8 mouse cellular contexts compared by ENCODE assay signal in genomic region chr7:98729661-98730271, GRCm38 (mm10). TPM values are rescaled to one million over a fixed set of nuclear protein-coding genes. Genes with fewer than 3 reads are reported as not detected.
A peak's percentile ranks its signal among the peaks of the same experiment; 100 is the strongest.
DNase-seq lines count a peak whose midpoint lies in the region; ATAC-seq and TF ChIP-seq lines count a peak whose summit lies in the region.

No protein-coding gene starts in this region.

- no peak for DNase-seq in cerebellum, adult 9-11 months
- peak; percentile 25 for DNase-seq in right cerebral cortex, postnatal 14 days
- no peak for DNase-seq in right cerebral cortex, adult 2 months (ENCODE audit: low spot score in 2 of 2)
- DNase-seq in kidney, postnatal 0 days (ENCODE audit: low spot score) = peak; percentile 64
- DNase-seq in adrenal gland, postnatal 4 days (ENCODE audit: low spot score in 2 of 2) = no peak
- DNase-seq in thymus, postnatal 36 days = no peak

- no peaks in the 10 kb centered on the region for H3K9me3 ChIP-seq in kidney, postnatal 0 days (replicated peaks; ENCODE audit: low read length)

- H3K36me3 ChIP-seq in kidney, postnatal 0 days (ENCODE audit: insufficient read depth, low read length) = no peaks in the 10 kb centered on the region
- H3K36me3 ChIP-seq in small intestine, adult 2 months (ENCODE audit: control insufficient read depth, insufficient read depth, low read length) = no peaks in the 10 kb centered on the region

- TF ChIP-seq CTCF in kidney, postnatal 0 days (IDR thresholded peaks at IDR 0.05; ENCODE audit: low read depth) = no peak
- TF ChIP-seq CTCF in small intestine, adult 2 months (IDR thresholded peaks at IDR 0.05; ENCODE audit: extremely low read depth, insufficient read length, insufficient replicate concordance, low read depth, low read length) = no peak

- 14% methylated on average over 19 of the region's 19 CpGs for WGBS in kidney, postnatal 0 days
- WGBS in small intestine, adult 2 months = 21% methylated on average over 19 of the region's 19 CpGs

- H3K4me2 ChIP-seq in kidney, postnatal 0 days (ENCODE audit: low read length) = peak overlapping the region; percentile 50

- peaks cover 10% of the 10 kb centered on the region; the same call in 1 of the 2 replicates for H3K4me1 ChIP-seq in kidney, postnatal 0 days (replicated peaks; ENCODE audit: insufficient read depth, low read length)
- H3K4me1 ChIP-seq in small intestine, adult 2 months (ENCODE audit: control insufficient read depth, insufficient read depth, insufficient read length, low read length) = 0 out of 2 replicates have a peak, but pooled peaks cover under 1% of the 10 kb centered on the region

- H3K4me3 ChIP-seq in kidney, postnatal 0 days (replicated peaks; ENCODE audit: low read depth, low read length) = no peak overlapping the region
- peak overlapping the region; percentile 22; the same call in 1 of the 2 replicates for H3K4me3 ChIP-seq in small intestine, adult 2 months (ENCODE audit: low read depth, low read length)

- peak overlapping the region; percentile 36; the same call in 1 of the 2 replicates for H3K27ac ChIP-seq in kidney, postnatal 0 days
- no peak overlapping the region for H3K27ac ChIP-seq in small intestine, adult 2 months (ENCODE audit: insufficient read depth, low read depth, low read length)

- TF ChIP-seq POLR2A in small intestine, adult 2 months (IDR thresholded peaks at IDR 0.05; ENCODE audit: low read depth, low read length) = no peak

- ATAC-seq in cerebellum, adult (ENCODE audit: insufficient number of reproducible peaks, low FRiP score, low TSS enrichment) = peak; percentile 66; the same call in 1 of the 2 replicates
- ATAC-seq in kidney, postnatal 0 days (replicated peaks; ENCODE audit: low FRiP score, low read depth) = peak; percentile 72

- H3K27me3 ChIP-seq in kidney, postnatal 0 days (ENCODE audit: insufficient read depth, low read length) = no peaks in the 10 kb centered on the region
- peaks cover 2% of the 10 kb centered on the region for H3K27me3 ChIP-seq in small intestine, adult 2 months (ENCODE audit: control insufficient read depth, insufficient read depth, low read length)

- H3K9ac ChIP-seq in kidney, postnatal 0 days (ENCODE audit: low read depth, low read length) = 0 out of 2 replicates have a peak overlapping the region, but pooled peaks have one; percentile 35

RNA-seq across cellular contexts. Expression of gene Thap12, which starts 26.9 kb away (rescaled TPM):
- 45.5 and 47.2 TPM in 2 replicates for polyA plus RNA-seq in kidney, postnatal 0 days (2015; fragmentation: Nextera tagmentation; extraction: Ambion mirVana)
- polyA plus RNA-seq in small intestine, adult 2 months (2012; rRNA removed) = 2.1 and 3.3 TPM in 2 replicates
- 10 to 100 TPM; 68.3 to 76.5 TPM for total RNA-seq in adrenal gland, postnatal 4 days (2021)

Comparison
In these comparisons a context has a peak if more than half of its experiments do, and no peak if none do; other contexts are left out.
1. DNase-seq: peak in right cerebral cortex, postnatal 14 days (single experiment) and kidney, postnatal 0 days (single experiment); none in cerebellum, adult 9-11 months (single experiment), right cerebral cortex, adult 2 months (0 of 2), adrenal gland, postnatal 4 days (0 of 2) and thymus, postnatal 36 days (0 of 2).
2. RNA of gene Thap12, which starts 26.9 kb away (polyA plus RNA-seq): 45.5 to 47.2 TPM in kidney, postnatal 0 days; 2.1 to 3.3 TPM in small intestine, adult 2 months; every median in the first group is over 10 times any median in the second.